Mouse (Mus musculus): ENCODE measurements around the gene Cyfip1.

Cyfip1 gene

DNA sequence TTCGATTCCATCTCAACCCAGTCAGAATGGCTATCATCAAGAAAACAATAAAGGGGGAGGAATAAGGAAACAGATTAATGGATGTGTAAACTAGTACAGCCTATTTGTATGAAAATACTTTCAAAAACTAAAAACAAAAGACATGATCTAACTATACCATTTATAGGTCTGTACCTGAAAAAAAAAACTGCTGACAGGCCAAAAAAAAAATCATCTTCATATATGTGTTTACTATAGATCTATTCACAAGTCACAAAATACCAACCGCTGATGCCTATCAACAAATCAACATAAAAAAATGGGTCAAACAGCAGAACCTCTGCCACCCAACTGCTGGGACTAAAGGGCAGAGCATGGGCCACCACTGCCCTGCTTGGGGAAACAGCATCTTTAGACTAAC is 114.5 kb downstream of the Cyfip1 start:
- no peak for DNase-seq (ENCODE audit: low spot score in 2 of 2)

DNA sequence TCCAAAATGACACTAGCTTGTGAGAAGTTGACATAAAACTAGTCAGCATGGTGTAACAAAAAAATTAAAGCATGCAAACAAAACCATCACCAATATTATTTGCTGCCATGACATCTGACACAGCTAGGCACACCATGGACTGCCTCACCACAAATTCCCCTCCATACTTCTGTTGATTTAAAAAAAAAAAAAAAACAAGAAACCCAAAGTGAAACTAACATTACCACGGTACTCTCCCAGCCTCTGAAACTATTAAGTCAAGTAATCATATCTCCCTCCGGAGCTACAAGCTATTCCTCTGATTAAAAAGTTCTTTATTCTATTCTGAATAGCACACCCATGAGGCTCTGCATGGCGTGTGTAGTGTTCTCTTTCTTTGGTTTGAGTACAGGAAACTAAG is 115.6 kb downstream of the Cyfip1 start:
- no peak for DNase-seq (ENCODE audit: low spot score in 2 of 2)

DNA sequence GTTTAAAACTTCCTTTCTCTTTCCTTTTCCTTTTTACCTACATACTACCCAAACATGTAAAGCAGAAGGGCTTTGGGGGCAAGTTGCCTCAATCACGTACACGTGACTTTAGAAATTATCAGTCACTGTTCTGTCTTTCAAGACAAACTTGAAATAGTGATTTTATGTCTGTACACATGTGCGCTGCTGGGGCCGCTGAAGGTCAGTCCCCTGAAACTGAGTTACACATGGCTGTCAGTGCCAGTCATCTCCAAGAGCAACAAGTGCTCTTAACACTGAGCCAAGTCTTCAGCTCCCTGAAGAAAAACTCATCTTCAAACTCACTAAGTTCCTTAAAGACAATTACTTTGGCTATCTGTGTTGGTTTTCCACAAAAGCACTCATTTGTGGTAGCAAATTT is 116.4 kb downstream of the Cyfip1 start:
- DNase-seq (ENCODE audit: low spot score in 2 of 2) = no peak

DNA sequence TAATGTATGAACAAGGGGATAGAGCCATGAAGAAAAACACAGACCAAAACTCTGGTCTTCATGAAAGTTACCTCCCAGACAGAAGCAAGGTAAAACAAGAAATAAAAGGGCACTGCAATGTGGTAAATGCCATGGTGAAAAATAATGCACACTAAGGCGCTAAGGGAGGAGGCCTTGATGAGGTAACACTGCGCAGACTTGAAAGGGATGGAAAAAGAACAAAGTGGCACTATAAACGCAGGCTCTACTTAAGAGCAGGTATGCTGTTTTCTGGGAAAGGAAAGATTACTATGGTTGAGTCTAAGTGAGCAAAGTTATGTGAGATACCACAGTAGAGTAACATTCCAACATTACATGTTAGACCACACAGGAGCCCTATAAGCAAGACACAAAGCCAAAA is 118.3 kb downstream of the Cyfip1 start:
- no peak for DNase-seq (ENCODE audit: low spot score in 2 of 2)

DNA sequence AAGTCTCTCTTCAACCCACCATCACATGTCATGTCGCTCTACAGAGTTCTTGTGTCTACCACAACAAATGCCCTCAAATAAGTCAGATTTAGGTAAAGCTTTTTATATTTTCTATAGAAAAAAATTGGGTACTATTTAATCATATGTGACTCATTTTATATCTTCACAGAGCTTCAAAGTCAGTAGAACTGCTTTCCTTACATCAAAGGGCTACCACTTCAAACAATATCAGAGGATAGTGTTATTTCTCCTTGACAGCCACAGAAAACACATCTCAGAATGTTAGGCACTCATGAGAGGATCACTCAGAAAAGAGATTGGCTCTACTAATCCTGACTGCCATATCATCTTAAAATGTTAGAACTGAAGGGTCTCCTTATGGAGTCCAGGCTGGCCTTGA is 119.0 kb downstream of the Cyfip1 start:
- DNase-seq (ENCODE audit: low spot score in 2 of 2) = no peak

DNA sequence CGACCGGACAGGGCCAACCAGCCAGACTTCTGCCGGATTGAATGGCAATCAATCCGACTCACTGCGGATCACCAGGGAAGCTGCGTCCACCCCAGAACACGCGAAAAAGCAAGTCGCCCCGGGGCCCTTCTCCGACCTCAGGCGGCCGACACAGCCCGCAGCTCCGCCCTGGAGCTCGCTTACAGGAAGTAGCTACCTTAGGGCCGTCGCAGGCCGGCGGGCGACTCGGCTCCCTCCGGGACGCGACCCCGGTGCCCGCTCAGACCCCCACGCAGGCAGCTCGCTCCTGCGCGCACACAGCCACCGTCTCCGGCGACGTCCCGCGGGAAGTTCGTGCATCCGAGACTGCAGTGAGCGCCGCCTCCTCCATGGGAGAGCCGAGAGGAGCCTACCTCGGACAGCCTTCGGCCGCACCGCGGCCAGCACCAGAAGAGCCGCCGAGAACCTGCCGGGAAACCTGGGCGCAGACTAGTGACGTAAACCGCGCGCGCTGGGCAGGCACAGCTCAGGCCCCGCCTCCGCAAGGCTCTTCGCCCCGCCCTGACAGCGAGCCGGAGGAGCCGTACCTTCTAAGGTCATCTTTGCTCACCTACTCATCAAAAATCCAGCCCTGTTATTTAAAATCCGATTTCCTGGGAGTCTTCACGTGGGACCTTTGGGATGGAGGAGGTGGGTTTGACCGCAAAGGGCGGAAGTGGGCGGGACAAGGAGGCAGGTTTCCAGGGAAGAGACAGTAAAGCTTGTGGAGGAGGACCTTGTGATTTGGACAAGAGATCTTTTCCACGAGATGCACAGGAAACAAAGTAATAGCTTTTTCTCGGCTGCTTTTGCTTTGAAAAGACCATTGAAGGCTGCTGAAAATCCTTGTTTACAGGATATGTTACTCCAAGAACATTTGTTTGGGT is 120.7 kb downstream of the Cyfip1 start, which contains the start of gene Nipa2:
Gene Nipa2, minus strand, starts transcription at position 473 of the 905 bp plus-strand sequence.
- peak; percentile 86 to 94 for DNase-seq (ENCODE audit: low spot score in 2 of 2)

DNA sequence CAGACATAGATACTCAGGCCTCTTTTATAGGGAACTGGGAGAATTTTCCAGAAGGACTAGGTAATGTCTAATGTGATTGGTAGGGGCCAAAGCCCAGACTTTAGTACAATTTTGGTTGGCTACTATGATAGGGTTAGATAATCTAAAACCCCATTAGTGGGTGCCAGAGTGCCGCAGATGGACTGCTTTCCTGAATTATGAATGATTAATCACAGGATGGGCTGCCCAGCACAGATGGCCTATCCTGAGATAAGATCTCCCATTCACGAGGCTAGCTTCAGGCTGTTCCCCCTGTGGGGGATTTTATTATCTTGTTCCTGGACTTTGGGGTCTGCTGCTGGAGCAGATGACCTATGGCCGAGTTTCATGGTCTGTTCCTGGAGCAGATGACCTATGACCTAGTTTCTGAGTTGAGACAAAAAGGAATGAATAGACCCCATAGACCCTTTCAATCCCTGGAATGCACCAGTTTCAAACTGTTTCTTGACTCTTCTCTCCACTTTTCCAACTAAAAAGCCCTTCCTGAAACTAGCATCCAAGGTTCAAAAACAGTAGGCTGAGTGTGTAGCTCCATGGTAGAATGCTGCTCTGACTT is 125.4 kb downstream of the Cyfip1 start:
- DNase-seq (ENCODE audit: low spot score in 2 of 2) = no peak

DNA sequence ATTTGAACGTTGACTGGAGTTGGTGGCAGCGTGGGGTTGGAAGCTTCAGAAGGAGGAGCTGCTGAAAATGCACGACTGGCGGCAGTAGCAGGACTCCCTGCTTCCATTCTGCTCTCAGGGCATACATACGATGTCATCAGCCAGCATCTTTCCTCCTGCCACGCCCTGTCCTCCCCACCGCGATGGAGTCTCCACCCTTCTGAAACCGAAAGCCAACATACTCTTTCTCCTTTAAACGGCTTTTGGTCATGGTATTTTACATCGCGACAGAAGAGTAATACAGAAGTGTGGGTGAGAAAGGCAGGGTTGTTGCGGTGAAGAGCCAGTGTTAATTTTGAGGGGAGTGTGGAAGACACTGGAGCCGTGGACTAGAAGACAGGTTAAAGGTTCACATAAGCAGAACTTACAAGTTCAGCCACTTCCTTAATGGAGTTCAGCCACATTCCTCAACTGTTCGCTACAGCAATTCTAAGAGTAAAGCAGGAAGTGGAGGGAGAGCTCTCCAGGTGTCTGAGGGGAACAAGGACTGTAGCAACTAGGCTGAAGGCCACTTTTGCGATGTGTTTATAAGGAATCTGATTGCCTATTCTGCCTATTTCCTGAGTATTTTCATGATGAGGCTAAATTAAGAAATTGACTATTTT is 126.8 kb downstream of the Cyfip1 start:
- DNase-seq (ENCODE audit: low spot score in 2 of 2) = no peak

DNA sequence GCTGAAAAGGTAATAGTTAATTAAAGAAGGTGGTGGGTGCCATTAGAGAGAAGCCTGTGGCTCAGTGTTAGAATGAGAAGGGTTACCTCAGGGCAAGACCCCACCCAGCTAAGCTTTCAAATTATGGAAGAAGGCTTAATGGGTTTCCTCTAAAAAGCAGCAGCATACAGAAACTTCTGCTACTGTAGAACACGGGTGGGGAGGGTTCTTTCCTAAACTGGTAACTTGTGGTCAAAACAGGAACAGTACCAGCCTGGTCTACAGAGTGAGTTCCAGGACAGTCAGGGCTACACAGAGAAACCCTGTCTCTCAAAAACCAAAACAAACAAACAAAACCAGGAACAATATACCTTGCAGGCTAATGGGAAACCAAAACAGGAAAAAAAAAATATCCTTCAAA is 127.9 kb downstream of the Cyfip1 start:
- no peak for DNase-seq (ENCODE audit: low spot score in 2 of 2)

DNA sequence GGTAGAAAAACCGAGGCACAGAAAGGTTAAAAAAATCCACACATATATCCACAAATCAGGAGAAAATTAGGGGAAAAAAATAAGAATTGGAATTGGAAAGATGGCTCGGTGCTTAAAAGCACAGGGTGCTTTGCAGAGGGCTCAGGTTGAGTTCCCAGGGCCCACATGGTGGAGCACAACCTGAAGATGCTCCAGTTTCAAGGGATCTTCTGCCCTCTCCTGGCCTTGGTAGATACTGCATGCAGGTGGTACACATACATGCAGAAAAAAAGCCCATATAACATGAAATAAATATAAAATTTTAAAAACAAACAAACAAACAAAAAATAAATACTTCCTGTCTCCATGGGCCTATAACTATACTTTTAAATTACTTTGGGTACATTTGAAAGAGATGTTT is 132.9 kb downstream of the Cyfip1 start:
- DNase-seq (ENCODE audit: low spot score in 2 of 2) = no peak

DNA sequence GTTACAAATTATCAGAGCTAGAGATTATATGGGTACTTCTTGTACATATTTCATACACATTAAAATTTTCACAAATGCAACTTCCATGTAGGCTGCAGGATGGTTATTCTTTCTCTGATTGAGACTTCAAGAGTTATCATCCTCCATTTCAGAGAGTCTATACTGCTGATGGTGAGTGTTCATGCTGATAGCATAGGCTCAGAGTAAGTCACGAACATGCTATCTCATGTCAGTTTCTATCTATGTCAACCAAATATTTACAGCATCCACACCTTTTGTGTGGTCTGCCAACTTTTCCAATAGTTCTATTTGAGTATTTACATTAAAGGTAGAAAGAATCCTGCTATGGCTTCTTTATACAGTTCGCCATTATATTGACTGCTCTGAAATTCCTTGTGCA is 140.0 kb downstream of the Cyfip1 start:
- no peak for DNase-seq (ENCODE audit: low spot score in 2 of 2)

Data from cerebellum, postnatal 4 days (tissue).